Mouse (Mus musculus) intestine, embryonic 15.5 days (tissue): Measurements from ENCODE around the gene Nr1h4. TPM values are rescaled to one million over a fixed set of nuclear protein-coding genes. Genes with fewer than 3 reads are reported as not detected.
"Not testable (repeated sequence)": the region's sequence is repeated elsewhere in the genome, so short reads cannot be mapped to it uniquely, and the experiment has no call there.

ENCODE experiments used
- ATAC-seq: fragments of 200-750 bp; cut with Nextera tagmentation; 2 replicates; pipeline ENCODE4 v1.8.0; 2017; ENCODE audit warnings: moderate TSS enrichment, moderate library complexity
- H3K27ac ChIP-seq: fragments of 300-500 bp; sonication (generic); 2 replicates; pipeline ENCODE4 v1.5.1; 2015; ENCODE audit warnings: mild to moderate bottlenecking, inconsistent platforms
- H3K27me3 ChIP-seq: fragments of 300-500 bp; sonication (generic); replicated peaks from 2 replicates; pipeline ENCODE4 v1.6.1; 2015; ENCODE audit warnings: inconsistent platforms
- H3K36me3 ChIP-seq: fragments of 300-500 bp; sonication (generic); 2 replicates; pipeline ENCODE4 v1.6.1; 2015; ENCODE audit warnings: inconsistent platforms
- H3K4me1 ChIP-seq: fragments of 300-500 bp; sonication (generic); replicated peaks from 2 replicates; pipeline ENCODE4 v1.6.1; 2015; ENCODE audit warnings: inconsistent platforms
- H3K4me2 ChIP-seq: fragments of 300-500 bp; sonication (generic); replicated peaks from 2 replicates; pipeline ENCODE4 v1.6.1; 2015; ENCODE audit warnings: mild to moderate bottlenecking, inconsistent platforms
- H3K4me3 ChIP-seq: fragments of 300-500 bp; sonication (generic); replicated peaks from 2 replicates; pipeline ENCODE4 v1.5.1; 2015; ENCODE audit warnings: inconsistent platforms
- H3K9ac ChIP-seq: fragments of 300-500 bp; sonication (generic); 2 replicates; pipeline ENCODE4 v1.6.1; 2015; ENCODE audit warnings: inconsistent platforms
- H3K9me3 ChIP-seq: fragments of 300-500 bp; sonication (generic); 2 replicates; pipeline ENCODE4 v1.6.1; 2016; ENCODE audit warnings: inconsistent platforms
- WGBS: fragments of 180-500 bp; shearing (Covaris S2); methylation state at CpG from one replicate; pipeline ENCODE4 v1.1.7; 2015; 5-methylcytosine and 5-hydroxymethylcytosine counted together
- polyA plus RNA-seq: library from polyadenylated mRNA; unstranded; fragments of >200 nt; fragmentation: Nextera tagmentation; extraction: Ambion mirVana; gene quantifications from 2 replicates; pipeline ENCODE4 v1.2.1, GENCODE M21; 2015

Gene Nr1h4
- polyA plus RNA-seq = 55.1 and 57.9 TPM in 2 replicates

- Histone ChIP-seq H3K36me3 (no peaks in the 10 kb centered on the region), H3K27ac (peak within 1 kb of the TSS; percentile 25; the same call in 1 of the 2 replicates), H3K27me3 (no peaks in the 10 kb centered on the region), H3K9ac (no peak within 1 kb of the TSS), H3K9me3 (no peaks in the 10 kb centered on the region), H3K4me1 (peaks cover 16% of the 10 kb centered on the region), H3K4me2 (peak within 1 kb of the TSS; percentile 38), H3K4me3 (no peak within 1 kb of the TSS)
- 44% methylated on average over 17 of the region's 17 CpGs for WGBS
- peak; percentile 87 for ATAC-seq
Measured at GRCm38 (mm10) chr10:89532929-89533727, at the start of gene Nr1h4. Nr1h4 (minus strand) TSS chr10:89533585.

GRCm38 (mm10) chr10:89578801-89579200, 45.4 kb upstream of the Nr1h4 start:
- Histone ChIP-seq H3K27ac (no peak overlapping the region), H3K9ac (no peak overlapping the region), H3K4me3 (no peak overlapping the region), H3K4me2 (no peak overlapping the region), H3K9me3 (no peaks in the 10 kb centered on the region), H3K4me1 (no peaks in the 10 kb centered on the region), H3K36me3 (no peaks in the 10 kb centered on the region), H3K27me3 (no peaks in the 10 kb centered on the region)
- WGBS = 93% methylated on average over 4 of the region's 4 CpGs
- ATAC-seq = no peak

- 69% methylated on average over 3 of the region's 3 CpGs for WGBS
- no peak overlapping the region for H3K9ac ChIP-seq
- H3K4me1 ChIP-seq = no peaks in the 10 kb centered on the region
- no peak overlapping the region for H3K4me3 ChIP-seq
- H3K27ac ChIP-seq = no peak overlapping the region
- no peak overlapping the region for H3K4me2 ChIP-seq
- no peaks in the 10 kb centered on the region for H3K36me3 ChIP-seq
- no peak for ATAC-seq
- H3K9me3 ChIP-seq = no peaks in the 10 kb centered on the region
- H3K27me3 ChIP-seq = no peaks in the 10 kb centered on the region
Measured at GRCm38 (mm10) chr10:89577666-89578065, 44.3 kb upstream of the Nr1h4 start.

GRCm38 (mm10) chr10:89573421-89573820, 40.0 kb upstream of the Nr1h4 start:
- no peak overlapping the region for H3K4me3 ChIP-seq
- 35% methylated on average over 3 of the region's 3 CpGs for WGBS
- no peak overlapping the region for H3K9ac ChIP-seq
- no peak overlapping the region for H3K27ac ChIP-seq
- H3K36me3 ChIP-seq = no peaks in the 10 kb centered on the region
- no peaks in the 10 kb centered on the region for H3K27me3 ChIP-seq
- no peaks in the 10 kb centered on the region for H3K9me3 ChIP-seq
- peak; percentile 22; the same call in 1 of the 2 replicates for ATAC-seq
- H3K4me1 ChIP-seq = no peaks in the 10 kb centered on the region
- H3K4me2 ChIP-seq = no peak overlapping the region

GRCm38 (mm10) chr10:89572946-89573345, 39.6 kb upstream of the Nr1h4 start:
- 64% methylated on average over 6 of the region's 6 CpGs for WGBS
- H3K27me3 ChIP-seq = no peaks in the 10 kb centered on the region
- H3K4me2 ChIP-seq = no peak overlapping the region
- ATAC-seq = peak; percentile 38; the same call in 1 of the 2 replicates
- H3K9ac ChIP-seq = no peak overlapping the region
- H3K27ac ChIP-seq = no peak overlapping the region
- H3K4me1 ChIP-seq = no peaks in the 10 kb centered on the region
- H3K36me3 ChIP-seq = no peaks in the 10 kb centered on the region
- H3K9me3 ChIP-seq = no peaks in the 10 kb centered on the region
- no peak overlapping the region for H3K4me3 ChIP-seq

- H3K27ac ChIP-seq = no peak overlapping the region
- no peak overlapping the region for H3K9ac ChIP-seq
- H3K9me3 ChIP-seq = no peaks in the 10 kb centered on the region
- ATAC-seq = no peak; the same call in 1 of the 2 replicates
- H3K36me3 ChIP-seq = no peaks in the 10 kb centered on the region
- no peak overlapping the region for H3K4me3 ChIP-seq
- no peaks in the 10 kb centered on the region for H3K27me3 ChIP-seq
- no peaks in the 10 kb centered on the region for H3K4me1 ChIP-seq
- H3K4me2 ChIP-seq = no peak overlapping the region
- WGBS = 83% methylated on average over 2 of the region's 2 CpGs
Measured at GRCm38 (mm10) chr10:89567391-89567790, 34.0 kb upstream of the Nr1h4 start.

- H3K9ac ChIP-seq = no peak overlapping the region
- no peak; the same call in 1 of the 2 replicates for ATAC-seq
- H3K4me1 ChIP-seq = no peaks in the 10 kb centered on the region
- no peak overlapping the region for H3K4me3 ChIP-seq
- no peaks in the 10 kb centered on the region for H3K36me3 ChIP-seq
- H3K9me3 ChIP-seq = no peaks in the 10 kb centered on the region
- no peak overlapping the region for H3K27ac ChIP-seq
- H3K27me3 ChIP-seq = no peaks in the 10 kb centered on the region
- 76% methylated on average over 9 of the region's 9 CpGs for WGBS
- no peak overlapping the region for H3K4me2 ChIP-seq
Measured at GRCm38 (mm10) chr10:89565301-89566022, 32.1 kb upstream of the Nr1h4 start.

- no peaks in the 10 kb centered on the region for H3K4me1 ChIP-seq
- no peak overlapping the region for H3K27ac ChIP-seq
- H3K36me3 ChIP-seq = no peaks in the 10 kb centered on the region
- 88% methylated on average over 6 of the region's 6 CpGs for WGBS
- H3K4me2 ChIP-seq = no peak overlapping the region
- H3K4me3 ChIP-seq = no peak overlapping the region
- ATAC-seq = no peak
- H3K9me3 ChIP-seq = no peaks in the 10 kb centered on the region
- no peaks in the 10 kb centered on the region for H3K27me3 ChIP-seq
- H3K9ac ChIP-seq = no peak overlapping the region
Measured at GRCm38 (mm10) chr10:89562113-89562512, 28.7 kb upstream of the Nr1h4 start.

- H3K27me3 ChIP-seq = no peaks in the 10 kb centered on the region
- H3K4me2 ChIP-seq = no peak overlapping the region
- H3K4me3 ChIP-seq = no peak overlapping the region
- no peaks in the 10 kb centered on the region for H3K4me1 ChIP-seq
- WGBS = 57% methylated on average over 3 of the region's 3 CpGs
- no peak overlapping the region for H3K9ac ChIP-seq
- no peak for ATAC-seq
- H3K27ac ChIP-seq = no peak overlapping the region
- H3K36me3 ChIP-seq = no peaks in the 10 kb centered on the region
- H3K9me3 ChIP-seq = no peaks in the 10 kb centered on the region
Measured at GRCm38 (mm10) chr10:89559351-89559750, 26.0 kb upstream of the Nr1h4 start.

GRCm38 (mm10) chr10:89554885-89555284, 21.5 kb upstream of the Nr1h4 start:
- 64% methylated on average over 13 of the region's 13 CpGs for WGBS
- not testable (repeated sequence) for H3K27ac ChIP-seq, H3K9me3 ChIP-seq, H3K4me3 ChIP-seq, H3K36me3 ChIP-seq, H3K9ac ChIP-seq, H3K4me1 ChIP-seq, H3K27me3 ChIP-seq, ATAC-seq, H3K4me2 ChIP-seq

- not testable (repeated sequence) for H3K9ac ChIP-seq, H3K27me3 ChIP-seq, ATAC-seq, H3K4me2 ChIP-seq, H3K4me1 ChIP-seq, H3K27ac ChIP-seq, H3K4me3 ChIP-seq, H3K9me3 ChIP-seq, H3K36me3 ChIP-seq
- WGBS = 90% methylated on average over 7 of the region's 7 CpGs
Measured at GRCm38 (mm10) chr10:89553855-89554254, 20.5 kb upstream of the Nr1h4 start.

- no peak overlapping the region for H3K27ac ChIP-seq
- H3K4me1 ChIP-seq = no peaks in the 10 kb centered on the region
- H3K4me2 ChIP-seq = no peak overlapping the region
- 87% methylated on average over 5 of the region's 5 CpGs for WGBS
- H3K9ac ChIP-seq = no peak overlapping the region
- H3K27me3 ChIP-seq = no peaks in the 10 kb centered on the region
- no peaks in the 10 kb centered on the region for H3K36me3 ChIP-seq
- H3K4me3 ChIP-seq = no peak overlapping the region
- no peaks in the 10 kb centered on the region for H3K9me3 ChIP-seq
- ATAC-seq = no peak
Measured at GRCm38 (mm10) chr10:89553015-89553414, 19.6 kb upstream of the Nr1h4 start.
